22 mouse cellular contexts compared by ENCODE assay signal in the genomic region with DNA sequence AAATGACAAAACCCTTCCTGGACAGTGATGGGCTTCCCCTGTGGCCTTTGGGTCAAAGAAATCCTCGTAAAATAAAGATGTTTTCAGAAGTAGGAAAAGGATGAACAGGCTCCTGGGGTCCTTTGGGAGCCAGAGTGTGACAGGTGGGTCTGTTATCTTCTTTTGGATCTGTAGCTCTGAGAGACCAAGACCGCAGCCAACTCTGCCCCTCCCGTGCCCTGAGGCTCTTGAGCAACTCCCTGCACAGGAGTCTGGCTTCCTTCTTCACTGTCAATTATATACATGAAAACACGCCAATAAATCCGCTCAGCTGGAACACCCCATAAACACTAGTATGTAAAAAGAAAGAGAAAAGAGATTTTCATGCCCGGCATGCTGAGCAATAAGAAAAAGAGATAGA.
"Had no signal": no experiment of that assay in that cellular context is flagged by ENCODE, and none has a peak within 500 bp of the region (broad histone marks: within the 10 kb centered on the region; RNA-seq: fewer than 3 reads in every experiment).

No protein-coding gene starts in this region.

- H3K9me3 ChIP-seq: limb, embryonic 15.5 days; stomach, embryonic 15.5 days had no signal

- H3K27me3 ChIP-seq: limb, embryonic 12.5 days; midbrain, embryonic 13.5 days; neural tube, embryonic 12.5 days; stomach, embryonic 15.5 days had no signal

- H3K4me3 ChIP-seq: layer of hippocampus, adult 2 months; left cerebral cortex, adult 2 months; limb, embryonic 12.5 days; limb, embryonic 15.5 days; midbrain, embryonic 13.5 days; neural tube, embryonic 12.5 days; stomach, embryonic 15.5 days had no signal

- H3K4me2 ChIP-seq: limb, embryonic 12.5 days; limb, embryonic 15.5 days; liver, embryonic 11.5 days; lung, embryonic 14.5 days; midbrain, embryonic 13.5 days; neural tube, embryonic 12.5 days; stomach, embryonic 15.5 days had no signal

- H3K36me3 ChIP-seq: limb, embryonic 12.5 days; limb, embryonic 15.5 days; midbrain, embryonic 13.5 days; neural tube, embryonic 12.5 days; stomach, embryonic 15.5 days had no signal

- H3K9ac ChIP-seq: limb, embryonic 12.5 days; limb, embryonic 15.5 days; liver, embryonic 14.5 days; liver, postnatal 0 days; lung, embryonic 14.5 days; midbrain, embryonic 13.5 days; neural tube, embryonic 12.5 days; stomach, embryonic 15.5 days had no signal

- ATAC-seq: intestine, postnatal 0 days; liver, postnatal 0 days; lung, postnatal 0 days; midbrain, embryonic 13.5 days had no signal

- H3K27ac ChIP-seq: kidney, postnatal 0 days; layer of hippocampus, adult 2 months; left cerebral cortex, adult 2 months; limb, embryonic 12.5 days; limb, embryonic 15.5 days; liver, embryonic 14.5 days; macrophage; midbrain, embryonic 13.5 days; neural tube, embryonic 12.5 days; stomach, embryonic 15.5 days had no signal

- H3K4me1 ChIP-seq: limb, embryonic 12.5 days; limb, embryonic 15.5 days; stomach, embryonic 15.5 days had no signal

- DNase-seq: kidney, adult 2 months; kidney, postnatal 25 days; layer of hippocampus, adult 9-11 months; liver, postnatal 0 days; lung, embryonic 14.5 days; retina, postnatal 1 day; right cerebral cortex, postnatal 25 days; spleen, adult 18-20 months; thymus, postnatal 36 days had no signal
